Mouse (Mus musculus): ENCODE data around the gene Anapc16. TPM values are rescaled to one million over a fixed set of nuclear protein-coding genes. Genes with fewer than 3 reads are reported as not detected.
A peak's percentile ranks its signal among the peaks of the same experiment; 100 is the strongest.

Gene Anapc16
- total and polyA plus RNA-seq, 3 experiments, result 53.7 to 61.5 TPM; not detected in 1

GRCm38 (mm10) chr10:60002673-60003212 is at the start of gene Anapc16, which contains the start of gene Ascc1 (continued):
- peak; percentile 80 for TF ChIP-seq HCFC1 (IDR thresholded peaks at IDR 0.05; ENCODE audit: low read depth, low read length)
- TF ChIP-seq CHD2 (IDR thresholded peaks at IDR 0.05; ENCODE audit: low read length), result no peak

- H3K4me3 ChIP-seq (ENCODE audit: control insufficient read depth in 1 of 2, insufficient read depth in 1 of 2, low read depth in 2 of 2, low read length in 2 of 2), result no peak overlapping the region
- no peaks in the 10 kb centered on the region for H3K9me3 ChIP-seq (replicated peaks; ENCODE audit: insufficient read depth, low read length)
- no peaks in the 10 kb centered on the region for H3K27me3 ChIP-seq (ENCODE audit: control insufficient read depth in 1 of 2, insufficient read depth in 2 of 2, low read length in 2 of 2)
- no peaks in the 10 kb centered on the region for H3K4me1 ChIP-seq (ENCODE audit: control insufficient read depth in 1 of 2, insufficient read depth in 2 of 2, low read length in 2 of 2)
- TF ChIP-seq SMC3 (IDR thresholded peaks at IDR 0.05; ENCODE audit: low read depth, low read length) (no peak), CHD1 (IDR thresholded peaks at IDR 0.05; ENCODE audit: low read depth, low read length) (no peak), TCF12 (IDR thresholded peaks at IDR 0.05; ENCODE audit: low read depth, low read length) (no peak), MAZ (IDR thresholded peaks at IDR 0.05; ENCODE audit: low read depth, low read length) (no peak)
- H3K9ac ChIP-seq (ENCODE audit: control insufficient read depth, low read depth, low read length, poor library complexity, severe bottlenecking), result no peak overlapping the region
- H3K36me3 ChIP-seq (ENCODE audit: control insufficient read depth in 1 of 2, insufficient read depth in 2 of 2, low read length in 2 of 2), result no peaks in the 10 kb centered on the region; a peak in 1 of 4 replicates
- no peak overlapping the region for H3K27ac ChIP-seq (ENCODE audit: control insufficient read depth, low read depth, low read length)
- no peak for DNase-seq (ENCODE audit: low read depth, low spot score)
- no peaks in the 10 kb centered on the region for H3K79me2 ChIP-seq (ENCODE audit: control insufficient read depth, insufficient read depth, low read length, poor library complexity)
Observed at GRCm38 (mm10) chr10:60050581-60050980, 47.6 kb upstream of the Anapc16 start.

GRCm38 (mm10) chr10:60046696-60047095 is 43.8 kb upstream of the Anapc16 start:
- Histone ChIP-seq H3K27me3 (ENCODE audit: control insufficient read depth in 1 of 2, insufficient read depth in 2 of 2, low read length in 2 of 2) (no peaks in the 10 kb centered on the region), H3K36me3 (ENCODE audit: control insufficient read depth in 1 of 2, insufficient read depth in 2 of 2, low read length in 2 of 2) (no peaks in the 10 kb centered on the region; a peak in 1 of 4 replicates), H3K9me3 (replicated peaks; ENCODE audit: insufficient read depth, low read length) (no peaks in the 10 kb centered on the region), H3K9ac (ENCODE audit: control insufficient read depth, low read depth, low read length, poor library complexity, severe bottlenecking) (no peak overlapping the region), H3K27ac (ENCODE audit: control insufficient read depth, low read depth, low read length) (no peak overlapping the region), H3K4me3 (ENCODE audit: control insufficient read depth in 1 of 2, insufficient read depth in 1 of 2, low read depth in 2 of 2, low read length in 2 of 2) (no peak overlapping the region), H3K79me2 (ENCODE audit: control insufficient read depth, insufficient read depth, low read length, poor library complexity) (no peaks in the 10 kb centered on the region), H3K4me1 (ENCODE audit: control insufficient read depth in 1 of 2, insufficient read depth in 2 of 2, low read length in 2 of 2) (no peaks in the 10 kb centered on the region)
- TF ChIP-seq TCF12 (IDR thresholded peaks at IDR 0.05; ENCODE audit: low read depth, low read length), result no peak
- no peak for TF ChIP-seq USF2 (IDR thresholded peaks at IDR 0.05; ENCODE audit: borderline replicate concordance in 1 of 2, insufficient read depth in 1 of 2, low read depth in 1 of 2, low read length in 2 of 2)
- TF ChIP-seq NRF1 (IDR thresholded peaks at IDR 0.05; ENCODE audit: insufficient read depth, low read depth, low read length, poor library complexity, severe bottlenecking), result no peak
- no peak for TF ChIP-seq POLR2AphosphoS5 (IDR thresholded peaks at IDR 0.05; ENCODE audit: borderline replicate concordance, low read depth, low read length)
- no peak for TF ChIP-seq RAD21 (IDR thresholded peaks at IDR 0.05; ENCODE audit: low read depth, low read length)
- no peak for TF ChIP-seq E2F4 (IDR thresholded peaks at IDR 0.05; ENCODE audit: borderline replicate concordance, low read depth, low read length)
- no peak for TF ChIP-seq JUND (IDR thresholded peaks at IDR 0.05; ENCODE audit: low read depth, low read length)
- no peak for DNase-seq (ENCODE audit: low read depth, low spot score)

Measured in MEL (cell line).